Mouse (Mus musculus) layer of hippocampus, adult 11-12 months (tissue): Measurements from ENCODE around the gene Rnf150.
A peak's percentile ranks its signal among the peaks of the same experiment; 100 is the strongest.

ENCODE experiments used
- DNase-seq: peaks from one replicate; pipeline ENCODE4 v3.0.0; 2022; ENCODE audit warnings: low spot score

Rnf150 gene

GRCm38 (mm10) chr8:82863041-82863744 lies at the start of gene Rnf150:
TSS of gene Rnf150 (plus strand) at chr8:82863356.
- DNase-seq, result peak; percentile 88

GRCm38 (mm10) chr8:82826135-82827046 lies 36.8 kb upstream of the Rnf150 start:
- no peak for DNase-seq

- no peak for DNase-seq
These were observed 22.7 kb upstream of the Rnf150 start for GRCm38 (mm10) chr8:82840415-82840814.

DNA sequence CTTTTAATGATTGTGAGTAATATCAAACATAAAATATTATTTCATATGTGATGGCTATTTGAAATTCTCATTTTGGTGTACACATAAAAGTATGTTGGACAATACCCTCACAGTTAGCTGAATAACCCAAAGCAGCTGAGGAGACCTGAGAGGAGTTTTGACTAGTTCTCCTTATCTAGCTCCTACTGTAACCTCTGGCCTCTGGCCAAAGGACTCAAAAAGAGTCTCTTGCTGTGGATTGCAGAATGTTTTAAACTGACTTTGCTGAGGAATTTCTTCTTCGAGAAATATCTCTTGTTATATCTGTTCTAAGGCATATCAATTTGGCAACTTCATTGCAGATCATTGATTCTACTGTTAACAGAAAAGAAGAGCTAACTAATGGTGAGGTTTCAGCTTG lies 22.2 kb upstream of the Rnf150 start:
- DNase-seq, result no peak

GRCm38 (mm10) chr8:82841520-82842142 lies 21.5 kb upstream of the Rnf150 start:
- DNase-seq, result no peak

GRCm38 (mm10) chr8:82843697-82844096 lies 19.5 kb upstream of the Rnf150 start:
- DNase-seq, result no peak

- no peak for DNase-seq
These were observed 18.7 kb upstream of the Rnf150 start for GRCm38 (mm10) chr8:82844413-82844812.

GRCm38 (mm10) chr8:82846098-82846497 lies 17.1 kb upstream of the Rnf150 start:
- no peak for DNase-seq

- no peak for DNase-seq
These were observed 16.4 kb upstream of the Rnf150 start for GRCm38 (mm10) chr8:82846730-82847129.

- DNase-seq, result no peak
These were observed 4.4 kb upstream of the Rnf150 start for GRCm38 (mm10) chr8:82858541-82859342.

DNA sequence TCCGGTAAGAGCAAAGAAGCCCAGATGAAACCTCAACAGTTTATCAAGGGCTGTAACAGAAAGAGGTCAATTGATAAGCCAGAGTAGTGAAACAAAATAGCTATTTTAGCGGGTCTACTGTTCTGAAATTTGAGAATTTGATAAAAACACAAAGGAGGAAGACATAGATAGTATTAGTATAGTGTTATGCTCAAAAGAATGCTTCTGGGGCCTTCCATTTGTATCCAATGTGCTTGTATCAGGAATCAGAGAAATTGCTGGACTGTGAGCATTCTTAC lies 3.9 kb upstream of the Rnf150 start:
- DNase-seq, result no peak

- peak; percentile 56 for DNase-seq
These were observed 777 bp downstream of the Rnf150 start for GRCm38 (mm10) chr8:82863745-82864520.

DNA sequence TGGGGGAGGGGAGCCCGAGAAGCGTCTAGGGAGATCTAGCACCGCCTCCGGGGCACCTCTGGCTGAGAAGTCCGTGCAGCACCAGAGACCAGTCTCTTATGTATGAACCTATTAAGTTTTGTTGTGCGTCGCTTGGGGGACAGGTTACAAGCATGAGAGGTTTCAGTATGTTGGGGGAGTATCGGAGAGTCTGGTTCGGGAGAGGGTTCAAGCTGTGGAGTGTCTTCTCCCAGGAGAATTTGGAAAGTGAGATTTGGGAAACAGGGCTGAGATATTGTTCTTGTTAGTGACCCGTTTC lies 1.3 kb downstream of the Rnf150 start:
- peak; percentile 39 for DNase-seq

GRCm38 (mm10) chr8:82865239-82865638 lies 2.1 kb downstream of the Rnf150 start:
- peak; percentile 12 for DNase-seq

GRCm38 (mm10) chr8:82866251-82866650 lies 3.1 kb downstream of the Rnf150 start:
- no peak for DNase-seq

DNA sequence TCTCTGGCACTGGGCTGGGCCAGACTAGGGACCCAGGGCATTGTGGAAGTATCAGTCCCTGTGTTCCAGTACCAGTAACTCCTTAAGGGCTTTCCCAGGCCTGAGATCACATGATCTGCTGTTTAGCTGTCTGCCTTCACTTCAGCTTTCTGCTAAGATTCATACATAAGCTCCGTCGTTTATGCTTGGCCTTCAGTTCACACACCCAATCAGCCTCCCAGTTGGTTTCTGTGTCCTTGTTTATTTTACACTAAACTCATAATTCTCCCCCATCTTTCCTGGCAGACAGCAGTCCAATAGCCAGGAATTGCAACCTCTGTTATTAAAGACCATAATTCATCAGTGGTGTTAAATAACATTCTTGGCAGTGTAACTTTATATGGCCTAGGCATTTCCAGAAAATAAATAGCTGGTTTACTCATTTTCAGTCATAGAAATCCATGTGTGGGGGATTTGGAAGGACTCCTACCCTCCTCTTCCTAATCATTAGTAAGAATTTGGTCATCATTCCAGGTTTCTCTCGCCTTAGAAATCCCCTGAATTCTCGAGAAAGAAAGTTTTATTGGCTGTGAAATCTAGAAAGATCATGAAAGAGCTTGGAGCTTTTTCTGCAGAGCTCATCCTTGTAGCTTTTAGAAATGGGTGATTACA lies 7.8 kb downstream of the Rnf150 start:
- DNase-seq, result no peak

DNA sequence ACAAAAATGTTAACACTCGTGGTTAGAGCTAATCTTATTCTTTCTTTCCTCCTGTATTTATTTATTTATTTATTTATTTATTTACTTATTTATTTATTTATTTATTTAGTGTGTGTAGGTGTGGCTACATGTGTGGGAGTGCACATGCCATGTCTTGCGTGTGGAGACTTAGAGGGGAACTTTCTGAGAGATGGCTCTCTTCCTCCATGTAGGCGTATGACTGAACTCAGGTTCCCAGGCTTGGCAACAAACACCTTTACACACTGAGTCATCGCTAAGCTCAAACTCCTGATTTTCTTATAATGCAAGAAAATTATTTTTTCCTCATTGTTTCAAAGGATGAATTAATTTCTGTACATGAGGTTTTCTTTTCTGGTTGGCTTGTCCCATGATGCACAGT lies 8.8 kb downstream of the Rnf150 start:
- DNase-seq, result no peak

- DNase-seq, result no peak
These were observed 10.9 kb downstream of the Rnf150 start for GRCm38 (mm10) chr8:82874102-82874501.

GRCm38 (mm10) chr8:82875135-82875534 lies 12.0 kb downstream of the Rnf150 start:
- DNase-seq, result no peak

DNA sequence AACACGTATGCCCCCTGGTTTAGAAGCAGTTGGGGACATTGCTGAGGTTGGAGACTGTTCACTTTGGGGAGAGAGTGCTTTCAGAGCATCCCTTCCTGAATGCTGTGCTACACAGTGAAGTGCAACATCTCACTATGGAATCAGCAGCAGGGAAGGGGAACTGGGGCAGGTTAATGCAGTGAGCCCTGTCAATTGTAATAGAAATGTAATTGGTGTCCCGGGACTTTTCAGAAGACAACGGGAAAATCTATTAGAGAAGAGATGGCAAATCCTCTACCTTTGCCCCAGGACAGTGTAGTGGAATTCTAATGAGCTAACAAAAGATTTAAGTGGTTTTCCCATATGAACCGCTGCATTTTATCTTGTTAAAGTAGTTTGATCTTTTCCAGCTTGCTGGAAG lies 21.3 kb downstream of the Rnf150 start:
- DNase-seq, result no peak

GRCm38 (mm10) chr8:82887234-82887633 lies 24.1 kb downstream of the Rnf150 start:
- no peak for DNase-seq
